ENCODE assay signal across 9 mouse cellular contexts in genomic region chr3:135862804-135863203, GRCm38 (mm10). TPM values are rescaled to one million over a fixed set of nuclear protein-coding genes. Genes with fewer than 3 reads are reported as not detected.
A peak's percentile ranks its signal among the peaks of the same experiment; 100 is the strongest.
DNase-seq lines count a peak whose midpoint lies in the region; ATAC-seq lines count a peak whose summit lies in the region.
"Had no signal": no experiment of that assay in that cellular context is flagged by ENCODE, and none has a peak within 500 bp of the region (broad histone marks: within the 10 kb centered on the region; RNA-seq: fewer than 3 reads in every experiment).

No protein-coding gene starts in this region.

- 54% methylated on average over 9 of the region's 9 CpGs for WGBS in kidney, embryonic 15.5 days
- WGBS in liver, embryonic 11.5 days = 59% methylated on average over 9 of the region's 9 CpGs

- H3K9ac ChIP-seq in kidney, embryonic 15.5 days = no peak overlapping the region
- H3K9ac ChIP-seq in liver, embryonic 11.5 days (ENCODE audit: low read depth, low read length) = no peak overlapping the region
- H3K9ac ChIP-seq: limb, embryonic 12.5 days had no signal

- H3K36me3 ChIP-seq in kidney, embryonic 15.5 days = no peaks in the 10 kb centered on the region
- H3K36me3 ChIP-seq in liver, embryonic 11.5 days (ENCODE audit: control insufficient read depth, insufficient read depth, low read length) = peaks cover 3% of the 10 kb centered on the region; the same call in 1 of the 2 replicates
- H3K36me3 ChIP-seq: limb, embryonic 12.5 days had no signal

- DNase-seq in kidney, adult 18-20 months = peak; percentile 23
- DNase-seq in R1 (ENCODE audit: low read depth, low spot score) = peak; percentile 66
- peak; percentile 16 for DNase-seq in fibroblast of lung, adult 2 months (ENCODE audit: low read depth)
- DNase-seq in kidney, adult 9 months = peak; percentile 44
- DNase-seq in liver, embryonic 11.5 days (ENCODE audit: low spot score) = no peak
- DNase-seq in right cerebral cortex, adult 18-20 months = peak; percentile 58
- DNase-seq in spleen, adult 18-20 months = no peak

- no peaks in the 10 kb centered on the region for H3K27me3 ChIP-seq in kidney, embryonic 15.5 days
- no peaks in the 10 kb centered on the region for H3K27me3 ChIP-seq in liver, embryonic 11.5 days (replicated peaks; ENCODE audit: control insufficient read depth, insufficient read depth, low read length)
- H3K27me3 ChIP-seq: limb, embryonic 12.5 days had no signal

- no peak for ATAC-seq in kidney, embryonic 15.5 days (replicated peaks; ENCODE audit: low FRiP score)
- ATAC-seq in liver, embryonic 11.5 days (replicated peaks; ENCODE audit: low FRiP score) = 0 out of 2 replicates have a peak, but pooled peaks have one; percentile 31

- H3K4me1 ChIP-seq in kidney, embryonic 15.5 days = no peaks in the 10 kb centered on the region
- H3K4me1 ChIP-seq in liver, embryonic 11.5 days (replicated peaks; ENCODE audit: control insufficient read depth, insufficient read depth, low read length) = no peaks in the 10 kb centered on the region
- H3K4me1 ChIP-seq: limb, embryonic 12.5 days had no signal

- H3K4me3 ChIP-seq in kidney, embryonic 15.5 days (replicated peaks) = no peak overlapping the region
- H3K4me3 ChIP-seq in liver, embryonic 11.5 days (ENCODE audit: low read depth, low read length) = no peak overlapping the region
- H3K4me3 ChIP-seq: limb, embryonic 12.5 days had no signal

- H3K9me3 ChIP-seq in kidney, embryonic 15.5 days (replicated peaks) = no peaks in the 10 kb centered on the region
- H3K9me3 ChIP-seq in liver, embryonic 11.5 days (ENCODE audit: control insufficient read depth, low read length) = no peaks in the 10 kb centered on the region
- H3K9me3 ChIP-seq: limb, embryonic 12.5 days had no signal

- no peak overlapping the region for H3K4me2 ChIP-seq in kidney, embryonic 15.5 days
- H3K4me2 ChIP-seq in liver, embryonic 11.5 days = no peak overlapping the region
- H3K4me2 ChIP-seq: limb, embryonic 12.5 days had no signal

- H3K27ac ChIP-seq in kidney, embryonic 15.5 days = no peak overlapping the region
- no peak overlapping the region for H3K27ac ChIP-seq in liver, embryonic 11.5 days (ENCODE audit: low read depth, low read length)
- H3K27ac ChIP-seq: limb, embryonic 12.5 days had no signal

RNA-seq across cellular contexts. Expression of gene Slc39a8, which starts 37.7 kb away (rescaled TPM):
- polyA plus RNA-seq in kidney, embryonic 15.5 days (2015; fragmentation: Nextera tagmentation; extraction: Ambion mirVana) = 15.3 and 16.7 TPM in 2 replicates
- polyA plus RNA-seq in liver, embryonic 11.5 days (2014; fragmentation: Nextera tagmentation; extraction: Ambion mirVana) = 106 and 114 TPM in 2 replicates

Comparison
In these comparisons a context has a peak if more than half of its experiments do, and no peak if none do; other contexts are left out.
1. DNase-seq: peak in kidney, adult 18-20 months (single experiment), R1 (single experiment), fibroblast of lung, adult 2 months (single experiment), kidney, adult 9 months (single experiment) and right cerebral cortex, adult 18-20 months (single experiment); none in liver, embryonic 11.5 days (single experiment) and spleen, adult 18-20 months (0 of 2).